Mouse (Mus musculus) neural tube, embryonic 15.5 days (tissue): ENCODE results near the gene Olfr524. TPM values are rescaled to one million over a fixed set of nuclear protein-coding genes. Genes with fewer than 3 reads are reported as not detected.

ENCODE experiments used
- ATAC-seq: fragments of 200-750 bp; cut with Nextera tagmentation; 2 replicates; pipeline ENCODE4 v1.8.0; 2017; ENCODE audit warnings: mild to moderate bottlenecking, moderate TSS enrichment, moderate library complexity; ENCODE audit not compliant: low FRiP score
- H3K27ac ChIP-seq: fragments of 300-500 bp; sonication (generic); replicated peaks from 2 replicates; pipeline ENCODE4 v1.5.1; 2015; ENCODE audit warnings: mild to moderate bottlenecking, inconsistent platforms
- H3K27me3 ChIP-seq: fragments of 300-500 bp; sonication (generic); replicated peaks from 2 replicates; pipeline ENCODE4 v1.6.1; 2015; ENCODE audit warnings: inconsistent platforms
- H3K36me3 ChIP-seq: fragments of 300-500 bp; sonication (generic); 2 replicates; pipeline ENCODE4 v1.6.1; 2015; ENCODE audit warnings: inconsistent platforms
- H3K4me1 ChIP-seq: fragments of 300-500 bp; sonication (generic); 2 replicates; pipeline ENCODE4 v1.6.1; 2015; ENCODE audit warnings: inconsistent platforms
- H3K4me2 ChIP-seq: fragments of 300-500 bp; sonication (generic); 2 replicates; pipeline ENCODE4 v1.6.1; 2015; ENCODE audit warnings: inconsistent platforms, mild to moderate bottlenecking, moderate library complexity
- H3K4me3 ChIP-seq: fragments of 300-500 bp; sonication (generic); replicated peaks from 2 replicates; pipeline ENCODE4 v1.5.1; 2015; ENCODE audit warnings: mild to moderate bottlenecking, inconsistent platforms
- H3K9ac ChIP-seq: fragments of 300-500 bp; sonication (generic); replicated peaks from 2 replicates; pipeline ENCODE4 v1.6.1; 2015; ENCODE audit warnings: mild to moderate bottlenecking, inconsistent platforms
- H3K9me3 ChIP-seq: fragments of 300-500 bp; sonication (generic); replicated peaks from 2 replicates; pipeline ENCODE4 v1.6.1; 2016; ENCODE audit warnings: inconsistent platforms
- WGBS: fragments of 180-500 bp; shearing (Covaris S2); methylation state at CpG from one replicate; pipeline ENCODE4 v1.1.7; 2015; ENCODE audit warnings: mixed read lengths; 5-methylcytosine and 5-hydroxymethylcytosine counted together
- polyA plus RNA-seq: library from polyadenylated mRNA; unstranded; fragments of >200 nt; fragmentation: Nextera tagmentation; extraction: Ambion mirVana; gene quantifications from 2 replicates; pipeline ENCODE4 v1.2.1, GENCODE M21; 2015

The Olfr524 gene
- polyA plus RNA-seq, 1 experiment from 2014 or later = not detected

DNA sequence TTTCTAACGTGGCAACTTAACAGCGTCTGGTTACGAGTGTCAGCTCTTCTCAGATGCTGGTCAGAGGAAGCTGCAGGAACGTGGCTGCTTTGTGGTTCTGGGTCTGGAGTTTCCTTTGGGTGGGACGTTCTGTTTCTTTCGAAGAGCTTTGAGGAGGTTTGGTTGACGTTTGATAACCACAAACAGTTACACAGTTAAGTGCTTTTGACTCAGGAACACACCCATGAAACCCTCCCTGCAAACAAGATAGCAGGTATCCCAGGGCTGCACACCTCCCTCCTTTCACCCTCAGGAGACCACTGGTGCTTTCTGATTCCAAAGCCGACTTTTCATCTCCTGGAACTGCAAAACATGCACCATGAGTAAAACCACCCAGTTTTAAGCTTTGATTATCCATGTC lies 2.4 kb upstream of the Olfr524 start:
- 83% methylated on average over 8 of the region's 8 CpGs for WGBS
- H3K4me1 ChIP-seq = no peaks in the 10 kb centered on the region
- no peak overlapping the region for H3K4me3 ChIP-seq
- H3K36me3 ChIP-seq = no peaks in the 10 kb centered on the region
- H3K9me3 ChIP-seq = no peaks in the 10 kb centered on the region
- ATAC-seq = no peak
- no peaks in the 10 kb centered on the region for H3K27me3 ChIP-seq
- H3K9ac ChIP-seq = no peak overlapping the region
- H3K27ac ChIP-seq = no peak overlapping the region
- no peak overlapping the region for H3K4me2 ChIP-seq

DNA sequence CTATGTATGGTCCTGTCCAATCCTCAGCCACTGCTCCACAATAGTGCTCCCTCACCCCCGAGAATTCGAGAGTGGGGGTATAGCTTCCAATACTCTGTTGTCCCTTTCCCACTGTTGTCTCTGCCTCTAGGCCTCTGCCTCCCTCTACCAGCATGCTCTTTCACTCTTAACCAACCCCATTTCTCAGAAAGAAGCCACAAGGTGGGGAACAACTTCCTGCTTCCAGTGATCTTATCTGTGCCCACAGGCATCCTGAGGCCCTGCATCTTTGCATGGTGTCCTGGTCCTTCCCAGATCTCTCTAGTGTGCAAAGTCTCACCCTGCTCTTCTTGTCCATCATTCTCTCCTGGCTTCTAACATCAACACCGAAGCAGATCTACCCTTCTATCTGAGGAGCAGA lies 1.1 kb upstream of the Olfr524 start:
- H3K9ac ChIP-seq = no peak overlapping the region
- H3K4me1 ChIP-seq = no peaks in the 10 kb centered on the region
- no peak overlapping the region for H3K4me2 ChIP-seq
- H3K4me3 ChIP-seq = no peak overlapping the region
- no peak overlapping the region for H3K27ac ChIP-seq
- no peaks in the 10 kb centered on the region for H3K9me3 ChIP-seq
- 82% methylated on average over 3 of the region's 3 CpGs for WGBS
- H3K27me3 ChIP-seq = no peaks in the 10 kb centered on the region
- ATAC-seq = no peak
- H3K36me3 ChIP-seq = no peaks in the 10 kb centered on the region

DNA sequence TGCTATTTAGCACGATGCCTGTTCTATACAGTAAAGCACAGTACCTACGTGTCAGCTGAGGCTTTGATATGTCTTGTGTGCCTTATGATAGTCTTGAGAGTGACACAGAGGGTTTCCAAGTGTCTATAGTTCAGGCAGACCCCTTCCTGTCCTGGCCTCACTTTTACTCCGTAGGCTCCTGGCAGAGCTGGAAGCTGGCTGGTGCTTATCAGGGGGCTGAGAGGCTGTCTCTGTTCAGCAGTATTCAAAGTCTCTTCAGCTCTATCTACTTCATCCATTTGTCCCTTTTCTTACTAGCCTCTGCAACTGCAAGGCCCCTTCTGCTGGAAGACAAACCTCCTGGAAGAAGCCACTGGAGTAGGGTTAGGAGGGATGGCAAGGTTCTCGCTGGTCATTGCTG lies 4.7 kb downstream of the Olfr524 start:
- H3K27me3 ChIP-seq = no peaks in the 10 kb centered on the region
- no peak for ATAC-seq
- WGBS = 87% methylated on average over 4 of the region's 4 CpGs
- H3K9ac ChIP-seq = no peak overlapping the region
- H3K4me3 ChIP-seq = no peak overlapping the region
- H3K27ac ChIP-seq = no peak overlapping the region
- no peaks in the 10 kb centered on the region for H3K4me1 ChIP-seq
- no peaks in the 10 kb centered on the region for H3K36me3 ChIP-seq
- H3K9me3 ChIP-seq = no peaks in the 10 kb centered on the region
- no peak overlapping the region for H3K4me2 ChIP-seq

DNA sequence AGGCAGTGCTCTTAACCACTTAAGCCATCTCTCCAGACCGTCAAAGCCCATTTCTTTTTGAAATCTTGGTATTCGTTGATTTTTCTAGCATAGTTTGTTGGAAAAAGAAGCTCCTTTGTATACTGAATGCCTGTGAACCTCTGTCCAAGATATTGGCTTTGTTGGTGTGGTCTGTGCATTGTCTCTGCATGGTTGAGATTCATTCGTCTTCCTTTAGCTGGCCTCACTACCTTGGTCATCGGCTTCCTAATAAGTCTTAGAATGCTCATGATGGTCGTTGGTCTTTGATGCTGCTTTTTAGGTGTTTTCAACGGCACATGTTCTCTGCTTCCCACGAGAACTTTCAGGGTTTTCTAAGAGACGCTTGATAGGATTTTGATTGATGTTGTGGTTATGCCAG lies 9.8 kb downstream of the Olfr524 start:
- H3K4me1 ChIP-seq = no peaks in the 10 kb centered on the region
- no peak overlapping the region for H3K9ac ChIP-seq
- no peak overlapping the region for H3K4me2 ChIP-seq
- H3K27me3 ChIP-seq = no peaks in the 10 kb centered on the region
- ATAC-seq = no peak
- H3K27ac ChIP-seq = no peak overlapping the region
- no peaks in the 10 kb centered on the region for H3K9me3 ChIP-seq
- H3K4me3 ChIP-seq = no peak overlapping the region
- WGBS = 80% methylated on average over 8 of the region's 8 CpGs
- no peaks in the 10 kb centered on the region for H3K36me3 ChIP-seq

DNA sequence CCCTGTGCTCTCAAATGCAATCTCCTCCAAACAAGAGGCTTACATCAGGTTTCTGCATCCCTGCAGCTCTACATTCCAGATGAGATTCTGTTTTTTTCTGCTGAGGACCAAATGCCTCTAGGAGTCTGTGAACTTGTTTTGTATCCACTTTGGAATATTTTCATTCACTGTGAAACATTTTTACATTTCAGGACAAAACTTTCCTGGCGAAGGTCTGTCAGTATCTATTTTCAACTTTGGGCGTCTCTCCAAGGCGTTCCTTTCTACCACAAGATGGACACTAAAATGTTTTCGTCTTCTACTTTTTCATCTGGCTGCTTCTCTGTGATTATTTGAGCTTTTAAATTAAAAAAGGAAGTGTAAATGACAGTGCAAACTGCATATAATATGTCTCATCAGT lies 11.7 kb downstream of the Olfr524 start:
- no peak overlapping the region for H3K4me3 ChIP-seq
- ATAC-seq = no peak
- no peaks in the 10 kb centered on the region for H3K9me3 ChIP-seq
- H3K27me3 ChIP-seq = no peaks in the 10 kb centered on the region
- H3K4me1 ChIP-seq = no peaks in the 10 kb centered on the region
- WGBS = 87% methylated on average over 4 of the region's 4 CpGs
- H3K9ac ChIP-seq = no peak overlapping the region
- H3K36me3 ChIP-seq = no peaks in the 10 kb centered on the region
- no peak overlapping the region for H3K4me2 ChIP-seq
- H3K27ac ChIP-seq = no peak overlapping the region

DNA sequence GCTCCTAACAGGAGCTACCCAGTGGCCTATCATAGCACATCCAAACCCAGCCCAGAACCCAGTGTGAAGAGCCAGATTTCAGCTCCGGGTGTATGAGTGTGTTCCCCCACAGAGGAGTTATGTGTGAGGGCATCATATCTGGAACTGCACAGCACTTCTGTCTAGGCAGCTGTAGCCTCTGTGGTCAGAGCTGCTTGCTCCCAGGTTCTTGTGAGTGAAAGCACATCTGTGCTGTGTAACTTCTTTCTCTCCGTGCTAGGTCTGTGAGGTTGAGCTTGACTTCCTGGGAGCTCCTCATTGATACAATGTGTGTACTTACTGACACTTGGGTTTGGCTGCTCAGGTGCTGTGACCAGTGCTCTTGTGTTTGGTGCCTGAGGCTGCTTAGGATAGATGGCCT lies 12.9 kb downstream of the Olfr524 start:
- Histone ChIP-seq H3K4me1 (no peaks in the 10 kb centered on the region), H3K4me2 (no peak overlapping the region), H3K4me3 (no peak overlapping the region), H3K27me3 (no peaks in the 10 kb centered on the region), H3K36me3 (no peaks in the 10 kb centered on the region), H3K9ac (no peak overlapping the region), H3K9me3 (no peaks in the 10 kb centered on the region), H3K27ac (no peak overlapping the region)
- no peak for ATAC-seq
- WGBS = 88% methylated on average over 2 of the region's 2 CpGs

DNA sequence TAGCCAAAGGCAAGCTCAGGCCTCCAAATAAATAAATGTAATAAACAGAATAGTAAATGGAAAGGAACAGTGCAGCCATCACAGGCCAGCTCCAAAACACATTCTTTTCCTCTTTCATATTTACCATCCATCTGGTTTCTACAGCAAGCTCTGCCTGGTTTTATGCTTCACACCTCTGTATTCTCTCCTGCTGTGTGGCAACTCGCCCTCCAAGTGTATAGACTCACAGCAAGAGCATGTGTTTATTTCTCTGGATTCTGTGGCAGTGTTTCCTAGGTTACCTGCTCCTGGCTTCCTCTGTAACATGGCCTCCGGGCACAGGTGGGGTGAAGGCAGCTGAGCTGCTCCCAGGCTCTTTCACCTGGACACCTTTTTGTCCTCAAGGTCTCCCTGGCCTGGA lies 13.3 kb downstream of the Olfr524 start:
- Histone ChIP-seq H3K4me3 (no peak overlapping the region), H3K27me3 (no peaks in the 10 kb centered on the region), H3K9ac (no peak overlapping the region), H3K9me3 (no peaks in the 10 kb centered on the region), H3K4me2 (no peak overlapping the region), H3K4me1 (no peaks in the 10 kb centered on the region), H3K27ac (no peak overlapping the region), H3K36me3 (no peaks in the 10 kb centered on the region)
- ATAC-seq = no peak
- WGBS = 64% methylated on average over 2 of the region's 2 CpGs

DNA sequence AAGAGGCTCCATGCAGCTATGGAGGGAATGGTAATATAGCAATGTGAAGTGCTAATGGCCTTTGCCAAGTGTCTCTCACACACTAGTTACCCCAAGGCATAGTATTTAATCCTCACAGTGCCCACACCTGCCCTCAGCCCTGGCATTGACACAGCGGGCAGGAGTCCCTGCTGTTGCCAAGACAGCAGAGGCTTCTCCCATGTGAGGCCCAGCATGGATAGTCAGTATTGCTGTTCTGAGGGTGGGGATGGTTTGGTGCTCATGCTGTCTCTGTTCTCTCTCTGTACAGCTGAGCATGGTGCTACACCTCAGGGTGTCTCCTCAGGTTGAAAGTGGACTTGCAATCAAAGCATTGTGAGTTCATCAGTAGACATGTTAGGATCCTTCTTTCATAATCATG lies 15.3 kb downstream of the Olfr524 start:
- ATAC-seq = no peak
- 92% methylated on average over 1 of the region's 1 CpGs for WGBS
- Histone ChIP-seq H3K36me3 (no peaks in the 10 kb centered on the region), H3K27ac (no peak overlapping the region), H3K9me3 (no peaks in the 10 kb centered on the region), H3K9ac (no peak overlapping the region), H3K4me1 (no peaks in the 10 kb centered on the region), H3K4me3 (no peak overlapping the region), H3K4me2 (no peak overlapping the region), H3K27me3 (no peaks in the 10 kb centered on the region)

DNA sequence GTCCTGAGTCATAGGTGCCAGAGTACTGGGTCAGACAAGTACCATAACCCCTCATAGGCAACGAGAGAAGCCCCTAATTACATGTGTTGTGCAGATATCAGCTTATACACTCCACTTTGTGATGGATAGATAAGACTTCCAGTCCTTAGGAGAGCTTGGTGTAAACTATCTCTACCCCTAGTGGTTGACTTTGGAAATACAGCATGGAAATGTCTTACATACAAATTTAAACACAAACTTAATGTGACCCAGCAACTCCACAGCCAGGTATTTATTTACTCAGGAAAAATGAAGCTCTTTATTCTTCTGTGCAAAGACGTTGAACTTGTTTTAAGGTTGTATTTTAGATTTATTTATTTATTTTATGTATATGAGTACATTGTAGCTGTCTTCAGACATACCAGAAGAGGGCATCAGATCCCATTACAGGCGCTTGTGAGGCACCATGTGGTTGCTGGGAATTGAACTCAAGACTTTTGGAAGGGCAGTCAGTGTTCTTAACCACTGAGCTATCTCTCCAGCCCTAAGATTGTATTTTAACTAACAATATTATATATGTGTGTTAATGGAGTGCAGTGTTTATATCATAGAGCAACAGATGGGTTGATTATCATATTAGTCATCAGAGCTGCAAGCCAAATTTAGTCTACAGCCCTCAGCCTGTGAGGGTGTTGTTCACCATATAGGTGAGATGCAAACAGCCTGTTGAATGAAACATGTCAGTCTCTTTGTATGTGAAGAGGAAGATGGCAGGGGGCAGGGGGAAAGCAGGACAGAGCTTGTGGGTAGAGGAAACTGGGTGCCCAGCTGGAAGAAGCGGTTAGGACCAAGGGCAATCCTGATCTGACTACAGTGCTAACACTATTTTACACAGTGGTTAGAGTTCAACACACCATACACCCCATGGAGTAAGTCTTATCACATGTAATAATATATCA lies 17.1 kb downstream of the Olfr524 start:
- no peak for ATAC-seq
- H3K36me3 ChIP-seq = no peaks in the 10 kb centered on the region
- 61% methylated on average over 4 of the region's 4 CpGs for WGBS

DNA sequence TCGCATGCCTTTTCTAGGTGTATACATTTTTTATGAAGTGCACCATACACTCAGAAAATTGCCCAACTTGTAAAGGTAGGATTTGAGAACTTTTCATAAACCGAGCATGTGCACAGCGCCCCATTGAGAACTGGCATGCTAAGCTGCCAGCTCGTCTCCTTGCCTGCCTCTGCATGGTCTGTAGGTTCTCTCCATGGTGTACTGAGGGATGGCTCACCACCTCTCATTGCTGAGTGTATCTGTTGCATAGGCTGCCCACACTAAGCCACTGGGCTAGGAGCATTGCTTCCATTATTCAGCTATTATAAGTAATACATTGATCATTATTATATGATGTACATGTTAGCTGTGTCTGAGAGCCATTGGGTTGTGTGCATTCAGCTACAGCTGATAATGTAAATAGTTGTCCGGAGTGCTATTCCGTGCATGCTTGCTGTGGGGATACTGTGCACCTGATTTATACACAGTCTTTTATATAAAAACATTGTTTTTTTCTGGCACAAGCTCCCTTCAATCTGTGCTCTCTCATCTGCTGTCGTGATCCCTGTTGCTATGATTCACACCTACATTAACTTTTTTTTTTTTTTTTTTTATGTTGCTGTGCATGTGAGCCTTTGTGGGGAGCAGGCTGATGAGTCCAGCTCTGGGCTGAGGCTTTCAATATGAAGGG lies 17.9 kb downstream of the Olfr524 start:
- Histone ChIP-seq H3K36me3 (no peaks in the 10 kb centered on the region), H3K4me3 (no peak overlapping the region), H3K4me2 (no peak overlapping the region), H3K4me1 (no peaks in the 10 kb centered on the region), H3K27me3 (no peaks in the 10 kb centered on the region), H3K9ac (no peak overlapping the region), H3K27ac (no peak overlapping the region), H3K9me3 (no peaks in the 10 kb centered on the region)
- ATAC-seq = no peak
- WGBS = 83% methylated on average over 7 of the region's 7 CpGs

More for the DNA sequence above, 17.1 kb downstream of the Olfr524 start:
- Histone ChIP-seq H3K9me3 (no peaks in the 10 kb centered on the region), H3K4me1 (no peaks in the 10 kb centered on the region), H3K27ac (no peak overlapping the region), H3K27me3 (no peaks in the 10 kb centered on the region), H3K9ac (no peak overlapping the region), H3K4me2 (no peak overlapping the region), H3K4me3 (no peak overlapping the region)

DNA sequence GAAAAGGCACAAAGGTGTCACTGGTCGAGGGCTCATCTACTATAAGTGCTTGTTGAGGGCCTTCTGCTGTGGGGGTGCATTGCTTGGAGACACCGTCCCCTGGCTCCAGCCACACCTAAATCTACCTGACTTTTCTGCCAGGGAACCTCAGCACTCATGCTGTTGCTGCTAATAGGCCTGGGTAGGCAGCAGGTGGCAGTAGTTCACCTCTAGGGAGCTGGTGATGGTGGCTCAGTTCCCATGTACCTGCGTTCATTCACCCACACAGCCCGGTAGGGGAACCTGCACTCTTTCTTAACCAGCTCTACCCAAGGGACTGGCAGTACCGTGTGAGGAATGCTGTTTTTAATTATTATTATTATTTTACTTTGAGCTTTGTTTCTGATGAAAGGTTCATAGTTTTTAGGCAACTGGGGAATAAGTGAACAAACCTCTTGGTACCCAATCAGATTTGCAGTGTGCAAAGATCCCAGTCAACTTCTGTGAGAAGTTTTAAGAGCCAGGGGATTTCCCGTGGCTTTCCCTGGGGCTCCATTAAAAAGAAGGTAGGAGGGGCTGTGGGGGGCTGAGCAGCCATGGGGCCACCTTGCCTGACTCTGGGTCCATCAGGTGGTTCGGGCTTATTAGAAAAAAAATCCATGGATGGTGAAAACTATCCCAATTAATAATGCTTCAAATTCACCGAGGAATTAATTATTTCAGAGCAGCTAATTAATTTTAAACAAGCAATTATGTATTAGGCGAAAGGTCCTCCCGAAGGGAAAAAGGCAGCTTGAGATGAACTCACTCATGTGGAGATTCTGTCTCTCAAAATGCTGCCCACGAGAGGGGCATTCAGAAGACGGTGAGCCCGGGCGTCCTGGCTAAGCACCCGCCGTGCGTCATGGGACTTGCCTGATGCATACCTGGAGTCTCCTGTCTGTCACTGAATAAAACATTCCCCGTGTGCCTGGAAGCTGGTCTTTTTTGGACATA lies 18.8 kb downstream of the Olfr524 start:
- no peak overlapping the region for H3K9ac ChIP-seq
- no peaks in the 10 kb centered on the region for H3K27me3 ChIP-seq
- H3K4me2 ChIP-seq = no peak overlapping the region
- no peaks in the 10 kb centered on the region for H3K4me1 ChIP-seq
- H3K4me3 ChIP-seq = no peak overlapping the region
- WGBS = 57% methylated on average over 18 of the region's 18 CpGs
- ATAC-seq = no peak
- H3K36me3 ChIP-seq = no peaks in the 10 kb centered on the region
- no peak overlapping the region for H3K27ac ChIP-seq
- H3K9me3 ChIP-seq = no peaks in the 10 kb centered on the region
